Mouse (Mus musculus) C2C12 (cell line): ENCODE results near the gene Lmf1. TPM values are rescaled to one million over a fixed set of nuclear protein-coding genes. Genes with fewer than 3 reads are reported as not detected.

ENCODE experiments used
- H3K27me3 ChIP-seq: one replicate; pipeline ENCODE4 v1.6.1; 2011; ENCODE audit not compliant: control insufficient read depth, insufficient read depth, insufficient read length
- H3K36me3 ChIP-seq: one replicate; pipeline ENCODE4 v1.6.1; 2011; ENCODE audit not compliant: control insufficient read depth, insufficient read depth
- H3K4me3 ChIP-seq: one replicate; pipeline ENCODE4 v1.5.1; 2011; ENCODE audit warnings: mild to moderate bottlenecking, control low read depth; ENCODE audit not compliant: poor library complexity, insufficient read depth, severe bottlenecking
- H3K79me2 ChIP-seq: one replicate; pipeline ENCODE4 v1.6.1; 2011; ENCODE audit not compliant: control insufficient read depth, insufficient read depth
- H3K79me3 ChIP-seq: one replicate; pipeline ENCODE4 v1.6.1; 2011; ENCODE audit warnings: low read depth, control low read depth
- H3ac ChIP-seq: one replicate; pipeline ENCODE3; 2011; ENCODE audit warnings: low read depth; ENCODE audit not compliant: control insufficient read depth, insufficient read length
- CEBPB ChIP-seq: IDR thresholded peaks from one replicate; pipeline ENCODE4 v1.6.1; 2011; ENCODE audit warnings: low read depth, mild to moderate bottlenecking, control low read depth, moderate library complexity
- CTCF ChIP-seq: IDR thresholded peaks from one replicate; pipeline ENCODE4 v1.5.1; 2011; ENCODE audit not compliant: control insufficient read depth, insufficient read depth, insufficient read length
- FOSL1 ChIP-seq: IDR thresholded peaks from one replicate; pipeline ENCODE4 v1.8.0; 2011; ENCODE audit warnings: mild to moderate bottlenecking, low read length; ENCODE audit not compliant: poor library complexity, insufficient read depth, severe bottlenecking
- MAX ChIP-seq: IDR thresholded peaks from one replicate; pipeline ENCODE4 v1.6.1; 2011; ENCODE audit warnings: mild to moderate bottlenecking, control low read depth
- MYOD1 ChIP-seq: IDR thresholded peaks from one replicate; pipeline ENCODE4 v1.6.1; 2011; ENCODE audit warnings: low read depth; ENCODE audit not compliant: control insufficient read depth, insufficient read length
- MYOG ChIP-seq: IDR thresholded peaks from one replicate; pipeline ENCODE4 v1.6.1; 2011; ENCODE audit not compliant: control insufficient read depth, insufficient read length; ENCODE audit errors: extremely low read depth
- USF1 ChIP-seq: IDR thresholded peaks from one replicate; pipeline ENCODE4 v1.6.1; 2011; ENCODE audit warnings: low read depth, mild to moderate bottlenecking, control low read depth, moderate library complexity
- polyA plus RNA-seq: library from polyadenylated mRNA; unstranded; fragments of >200 nt; fragmentation: generic; extraction: Trizol; gene quantifications from one replicate; pipeline ENCODE4 v1.2.1, GENCODE M21; 2012; ENCODE audit warnings: missing spikeins

Gene Lmf1
- polyA plus RNA-seq, 1 experiment, result 14.0 TPM

GRCm38 (mm10) chr17:25560554-25561222 is 18.2 kb upstream of the Lmf1 start:
- Histone ChIP-seq H3K79me2 (no peaks in the 10 kb centered on the region), H3K79me3 (no peaks in the 10 kb centered on the region), H3K4me3 (no peak overlapping the region), H3K27me3 (peaks cover 3% of the 10 kb centered on the region), H3K36me3 (no peaks in the 10 kb centered on the region), H3ac (no peak overlapping the region)
- no peak for TF ChIP-seq CEBPB
- no peak for TF ChIP-seq MYOD1
- TF ChIP-seq FOSL1, result no peak
- no peak for TF ChIP-seq CTCF
- no peak for TF ChIP-seq USF1
- no peak for TF ChIP-seq MYOG
- TF ChIP-seq MAX, result no peak

GRCm38 (mm10) chr17:25561223-25562028 is 17.5 kb upstream of the Lmf1 start:
- Histone ChIP-seq H3ac (no peak overlapping the region), H3K79me3 (no peaks in the 10 kb centered on the region), H3K27me3 (peaks cover 3% of the 10 kb centered on the region), H3K36me3 (no peaks in the 10 kb centered on the region), H3K79me2 (no peaks in the 10 kb centered on the region), H3K4me3 (no peak overlapping the region)
- TF ChIP-seq CTCF (no peak), MYOG (no peak), USF1 (no peak), FOSL1 (no peak), MAX (no peak), CEBPB (no peak), MYOD1 (no peak)

GRCm38 (mm10) chr17:25564481-25564880 is 14.4 kb upstream of the Lmf1 start:
- H3K27me3 ChIP-seq, result no peaks in the 10 kb centered on the region
- no peak overlapping the region for H3ac ChIP-seq
- no peak for TF ChIP-seq CEBPB
- TF ChIP-seq MYOD1, result no peak
- TF ChIP-seq MAX, result no peak
- TF ChIP-seq CTCF, result no peak
- no peak for TF ChIP-seq USF1
- no peak for TF ChIP-seq FOSL1
- no peak for TF ChIP-seq MYOG
- H3K36me3 ChIP-seq, result no peaks in the 10 kb centered on the region
- no peaks in the 10 kb centered on the region for H3K79me3 ChIP-seq
- H3K79me2 ChIP-seq, result no peaks in the 10 kb centered on the region
- H3K4me3 ChIP-seq, result no peak overlapping the region

GRCm38 (mm10) chr17:25565244-25565643 is 13.6 kb upstream of the Lmf1 start:
- Histone ChIP-seq H3K79me3 (no peaks in the 10 kb centered on the region), H3ac (no peak overlapping the region), H3K4me3 (no peak overlapping the region), H3K36me3 (no peaks in the 10 kb centered on the region), H3K79me2 (no peaks in the 10 kb centered on the region), H3K27me3 (no peaks in the 10 kb centered on the region)
- TF ChIP-seq CEBPB (no peak), CTCF (no peak), FOSL1 (no peak), MYOD1 (no peak), MAX (no peak), MYOG (no peak), USF1 (no peak)

- H3K27me3 ChIP-seq, result no peaks in the 10 kb centered on the region
- no peak overlapping the region for H3K4me3 ChIP-seq
- TF ChIP-seq MYOG (no peak), MYOD1 (no peak), USF1 (no peak), CTCF (no peak)
- no peaks in the 10 kb centered on the region for H3K79me2 ChIP-seq
- H3ac ChIP-seq, result no peak overlapping the region
- no peaks in the 10 kb centered on the region for H3K36me3 ChIP-seq
- no peaks in the 10 kb centered on the region for H3K79me3 ChIP-seq
These were observed 12.9 kb upstream of the Lmf1 start for GRCm38 (mm10) chr17:25565860-25566600.
